Mouse (Mus musculus) CD8-positive naive resting alpha-beta T cell, adult 2 months (primary cell): Measurements from ENCODE around the gene Plce1.
"Not testable (repeated sequence)": the region's sequence is repeated elsewhere in the genome, so short reads cannot be mapped to it uniquely, and the experiment has no call there.

Experiments
- DNase-seq, 2 experiments: peaks; one replicate each; pipeline ENCODE4 v3.0.0; 2022; ENCODE audit warnings: low read depth in 2 of 2, low spot score in 2 of 2

Plce1 gene

GRCm38 (mm10) chr19:38627075-38627768 lies 146.3 kb downstream of the Plce1 start:
- DNase-seq: no peak

GRCm38 (mm10) chr19:38632251-38632650 lies 151.3 kb downstream of the Plce1 start:
- no peak for DNase-seq

GRCm38 (mm10) chr19:38633306-38633705 lies 152.4 kb downstream of the Plce1 start:
- DNase-seq: no peak

- DNase-seq: no peak
Measured at GRCm38 (mm10) chr19:38639050-38639449, 158.1 kb downstream of the Plce1 start.

- DNase-seq: no peak
Measured at GRCm38 (mm10) chr19:38639805-38640204, 158.9 kb downstream of the Plce1 start.

GRCm38 (mm10) chr19:38642515-38642914 lies 161.6 kb downstream of the Plce1 start:
- not testable (repeated sequence) for DNase-seq

GRCm38 (mm10) chr19:38644871-38645595 lies 164.1 kb downstream of the Plce1 start:
- DNase-seq: no peak

GRCm38 (mm10) chr19:38657980-38658379 lies 177.1 kb downstream of the Plce1 start:
- DNase-seq: no peak

GRCm38 (mm10) chr19:38665398-38665797 lies 184.5 kb downstream of the Plce1 start:
- no peak for DNase-seq

GRCm38 (mm10) chr19:38672015-38672600 lies 191.2 kb downstream of the Plce1 start:
- DNase-seq: no peak

GRCm38 (mm10) chr19:38673936-38674335 lies 193.0 kb downstream of the Plce1 start:
- DNase-seq: no peak

GRCm38 (mm10) chr19:38678655-38679054 lies 197.7 kb downstream of the Plce1 start:
- no peak for DNase-seq

- no peak for DNase-seq
Measured at GRCm38 (mm10) chr19:38679520-38679919, 198.6 kb downstream of the Plce1 start.

GRCm38 (mm10) chr19:38687326-38687725 lies 206.4 kb downstream of the Plce1 start:
- no peak for DNase-seq

- DNase-seq: no peak
Measured at GRCm38 (mm10) chr19:38688741-38689507, 208.0 kb downstream of the Plce1 start.

- DNase-seq: no peak
Measured at GRCm38 (mm10) chr19:38690276-38690675, 209.4 kb downstream of the Plce1 start.

- DNase-seq: no peak
Measured at GRCm38 (mm10) chr19:38691533-38691932, 210.6 kb downstream of the Plce1 start.

- no peak for DNase-seq
Measured at GRCm38 (mm10) chr19:38693331-38693730, 212.4 kb downstream of the Plce1 start.

- DNase-seq: no peak
Measured at GRCm38 (mm10) chr19:38693769-38694168, 212.9 kb downstream of the Plce1 start.

- DNase-seq: no peak
Measured at GRCm38 (mm10) chr19:38701776-38702175, 220.9 kb downstream of the Plce1 start.

- DNase-seq: no peak
Measured at GRCm38 (mm10) chr19:38704742-38705141, 223.8 kb downstream of the Plce1 start.
